Mouse (Mus musculus): Measurements from ENCODE around the gene Cacna1d. TPM values are rescaled to one million over a fixed set of nuclear protein-coding genes. Genes with fewer than 3 reads are reported as not detected.

Cacna1d gene
- polyA plus RNA-seq, 1 experiment from 2014 or later: 0.38 TPM

DNA sequence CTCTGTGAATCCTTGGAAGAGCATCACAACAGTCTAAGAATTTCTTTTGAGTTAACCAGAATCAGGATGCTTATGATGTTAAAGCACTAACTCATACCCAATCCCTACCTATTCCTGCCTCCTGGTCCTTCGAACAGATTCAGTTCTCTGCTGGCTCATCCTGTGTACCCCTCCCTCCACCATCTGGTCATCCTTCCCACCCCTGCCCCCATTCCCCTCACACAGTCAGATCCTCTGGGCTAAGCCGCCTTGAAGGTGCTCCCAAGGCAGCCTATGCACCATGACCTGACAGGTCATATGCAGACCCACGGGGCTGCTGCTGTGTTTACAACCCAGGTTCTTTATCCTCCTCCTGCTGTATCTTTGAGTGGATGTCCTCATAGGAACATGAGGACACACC, 292.4 kb downstream of the Cacna1d start:
- 78% methylated on average over 3 of the region's 3 CpGs for WGBS (ENCODE audit: insufficient replicate concordance)
- no peak overlapping the region for H3K9ac ChIP-seq

GRCm38 (mm10) chr14:30198116-30198515, 293.1 kb downstream of the Cacna1d start:
- ATAC-seq (ENCODE audit: low read depth) (no peak), DNase-seq (no peak)
- Histone ChIP-seq H3K4me1 (replicated peaks) (no peaks in the 10 kb centered on the region), H3K4me3 (replicated peaks) (no peak overlapping the region), H3K27ac (no peak overlapping the region), H3K27me3 (no peaks in the 10 kb centered on the region), H3K9me3 (replicated peaks) (no peaks in the 10 kb centered on the region), H3K9ac (no peak overlapping the region), H3K36me3 (no peaks in the 10 kb centered on the region), H3K4me2 (no peak overlapping the region)
- WGBS (ENCODE audit: insufficient replicate concordance): 66% methylated on average over 4 of the region's 4 CpGs

More for the DNA sequence above, 292.4 kb downstream of the Cacna1d start:
- Histone ChIP-seq H3K36me3 (no peaks in the 10 kb centered on the region), H3K9me3 (replicated peaks) (no peaks in the 10 kb centered on the region), H3K4me3 (replicated peaks) (no peak overlapping the region), H3K27ac (no peak overlapping the region), H3K27me3 (no peaks in the 10 kb centered on the region), H3K4me1 (replicated peaks) (no peaks in the 10 kb centered on the region), H3K4me2 (no peak overlapping the region)
- no peak for DNase-seq
- ATAC-seq (ENCODE audit: low read depth): no peak

- no peaks in the 10 kb centered on the region for H3K36me3 ChIP-seq
- ATAC-seq (ENCODE audit: low read depth): no peak
- no peak overlapping the region for H3K9ac ChIP-seq
- no peaks in the 10 kb centered on the region for H3K27me3 ChIP-seq
- no peaks in the 10 kb centered on the region for H3K9me3 ChIP-seq (replicated peaks)
- H3K4me1 ChIP-seq (replicated peaks): no peaks in the 10 kb centered on the region
- no peak for DNase-seq
- no peak overlapping the region for H3K27ac ChIP-seq
- 69% methylated on average over 1 of the region's 1 CpGs for WGBS (ENCODE audit: insufficient replicate concordance)
- H3K4me3 ChIP-seq (replicated peaks): no peak overlapping the region
- H3K4me2 ChIP-seq: no peak overlapping the region
These were observed 294.3 kb downstream of the Cacna1d start for GRCm38 (mm10) chr14:30196959-30197358.

GRCm38 (mm10) chr14:30196235-30196634, 295.0 kb downstream of the Cacna1d start:
- no peak for ATAC-seq (ENCODE audit: low read depth)
- H3K4me2 ChIP-seq: no peak overlapping the region
- DNase-seq: no peak
- H3K27ac ChIP-seq: no peak overlapping the region
- H3K9me3 ChIP-seq (replicated peaks): no peaks in the 10 kb centered on the region
- no peaks in the 10 kb centered on the region for H3K4me1 ChIP-seq (replicated peaks)
- H3K9ac ChIP-seq: no peak overlapping the region
- 19% methylated on average over 5 of the region's 5 CpGs for WGBS (ENCODE audit: insufficient replicate concordance)
- no peaks in the 10 kb centered on the region for H3K27me3 ChIP-seq
- H3K4me3 ChIP-seq (replicated peaks): no peak overlapping the region
- H3K36me3 ChIP-seq: no peaks in the 10 kb centered on the region

DNA sequence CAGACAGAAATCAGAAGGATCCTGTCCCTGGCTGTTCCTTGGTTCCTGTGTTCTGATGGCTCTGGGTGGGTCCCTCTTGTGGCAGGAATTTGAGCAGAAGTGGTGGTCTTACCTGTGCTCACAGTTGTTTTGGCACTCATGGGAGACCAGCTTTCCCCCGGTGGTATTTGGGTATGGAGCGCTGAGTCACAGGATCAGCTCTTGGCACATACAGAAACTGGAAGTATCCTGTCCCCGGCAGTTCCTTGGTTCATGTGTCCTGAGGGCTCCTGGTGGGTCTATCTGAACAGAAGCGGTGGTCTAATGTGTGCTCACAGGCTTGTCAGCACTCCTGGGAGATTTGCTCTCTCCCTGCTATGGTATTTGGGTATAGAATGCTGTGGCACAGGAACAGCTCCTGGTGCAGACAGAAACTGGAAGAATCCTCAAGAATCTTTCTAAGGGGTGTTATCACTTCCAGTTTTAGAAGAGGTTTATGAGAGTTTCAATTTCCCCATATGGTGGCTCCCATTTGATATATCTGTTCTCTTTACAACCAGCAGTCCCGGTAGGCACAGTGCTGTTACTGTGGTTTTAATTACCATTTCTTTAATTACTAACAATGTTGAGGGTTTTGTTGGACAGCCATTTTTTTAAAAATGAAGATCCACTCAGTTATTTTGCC, 300.8 kb downstream of the Cacna1d start:
- no peak for DNase-seq
- WGBS (ENCODE audit: insufficient replicate concordance): 62% methylated on average over 5 of the region's 5 CpGs
- H3K4me3 ChIP-seq (replicated peaks): no peak overlapping the region

DNA sequence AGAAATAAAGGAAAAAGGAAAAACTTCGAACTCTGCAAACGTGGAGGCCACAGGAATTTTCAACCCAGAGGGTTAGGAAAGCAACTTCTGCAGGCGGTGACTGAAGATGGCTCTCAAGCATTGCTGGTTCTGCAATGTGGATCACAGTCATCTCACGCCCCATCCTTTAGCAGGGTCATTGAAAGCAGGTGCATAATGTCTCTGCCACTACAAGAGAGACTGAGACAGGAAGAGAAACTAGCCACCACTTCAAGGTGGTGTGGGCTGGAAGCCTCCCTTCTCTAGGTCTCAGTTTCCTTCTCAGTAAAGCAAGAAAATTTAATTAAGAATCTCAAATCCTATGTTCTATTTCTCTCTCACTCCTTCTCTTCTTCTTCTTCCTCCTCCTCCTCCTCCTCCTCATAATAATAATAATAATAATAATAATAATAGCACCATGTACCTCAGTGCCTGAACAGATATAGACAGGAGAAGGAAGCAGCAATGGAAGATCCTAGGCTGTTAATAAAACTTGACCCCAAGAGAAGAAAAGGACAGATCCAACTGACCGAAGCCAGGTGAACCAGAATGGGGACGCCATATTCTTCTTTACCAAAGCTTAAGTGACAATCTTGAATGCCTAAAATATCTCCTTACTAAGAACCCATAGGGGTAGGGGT, 305.5 kb downstream of the Cacna1d start:
- Histone ChIP-seq H3K27ac (no peak overlapping the region), H3K4me3 (replicated peaks) (no peak overlapping the region), H3K36me3 (no peaks in the 10 kb centered on the region), H3K27me3 (no peaks in the 10 kb centered on the region), H3K9me3 (replicated peaks) (no peaks in the 10 kb centered on the region), H3K4me2 (no peak overlapping the region), H3K9ac (no peak overlapping the region), H3K4me1 (replicated peaks) (no peaks in the 10 kb centered on the region)
- ATAC-seq (ENCODE audit: low read depth) (no peak), DNase-seq (no peak)
- 63% methylated on average over 6 of the region's 6 CpGs for WGBS (ENCODE audit: insufficient replicate concordance)

More for the DNA sequence above, 300.8 kb downstream of the Cacna1d start:
- no peaks in the 10 kb centered on the region for H3K9me3 ChIP-seq (replicated peaks)
- ATAC-seq (ENCODE audit: low read depth): no peak
- H3K27me3 ChIP-seq: no peaks in the 10 kb centered on the region
- H3K9ac ChIP-seq: no peak overlapping the region
- no peak overlapping the region for H3K4me2 ChIP-seq
- H3K4me1 ChIP-seq (replicated peaks): no peaks in the 10 kb centered on the region
- H3K36me3 ChIP-seq: no peaks in the 10 kb centered on the region
- no peak overlapping the region for H3K27ac ChIP-seq

DNA sequence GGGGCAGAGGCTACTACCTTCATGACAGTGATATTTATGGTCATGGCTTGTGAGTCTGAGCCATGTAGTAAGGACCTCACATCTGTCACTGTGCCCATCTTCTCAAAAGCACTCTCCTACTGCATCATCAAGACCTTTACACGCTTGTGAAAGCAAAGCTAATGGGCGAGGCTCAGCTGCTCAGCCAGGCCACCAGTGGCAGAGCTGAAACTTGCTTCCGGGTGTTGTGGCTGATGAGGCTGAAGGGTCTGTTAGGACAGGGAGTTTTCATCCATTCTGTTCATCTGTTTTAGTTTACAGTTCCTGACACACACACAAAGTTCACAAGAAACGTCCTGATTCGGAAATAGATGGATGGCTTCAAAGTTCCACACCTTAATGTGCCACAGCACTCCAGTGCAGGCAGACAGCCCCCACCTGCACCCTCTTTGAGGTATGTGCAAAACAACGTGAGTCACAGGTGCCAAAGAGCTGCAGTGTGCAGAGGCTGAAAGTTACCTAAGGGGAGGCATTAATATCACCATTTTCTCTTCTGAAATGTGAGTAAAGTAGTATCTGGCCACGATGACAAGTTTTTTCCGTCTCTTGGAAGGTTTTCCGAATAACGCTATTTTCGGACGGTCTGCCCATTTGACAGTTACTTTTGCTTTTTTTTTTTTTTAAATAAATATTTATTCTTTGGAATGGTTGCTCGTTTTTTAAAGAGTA, 306.7 kb downstream of the Cacna1d start:
- Histone ChIP-seq H3K27ac (no peak overlapping the region), H3K4me2 (no peak overlapping the region), H3K9ac (no peak overlapping the region), H3K27me3 (no peaks in the 10 kb centered on the region), H3K4me1 (replicated peaks) (no peaks in the 10 kb centered on the region), H3K36me3 (no peaks in the 10 kb centered on the region), H3K4me3 (replicated peaks) (no peak overlapping the region), H3K9me3 (replicated peaks) (no peaks in the 10 kb centered on the region)
- ATAC-seq (ENCODE audit: low read depth) (no peak), DNase-seq (no peak)
- 71% methylated on average over 13 of the region's 13 CpGs for WGBS (ENCODE audit: insufficient replicate concordance)

DNA sequence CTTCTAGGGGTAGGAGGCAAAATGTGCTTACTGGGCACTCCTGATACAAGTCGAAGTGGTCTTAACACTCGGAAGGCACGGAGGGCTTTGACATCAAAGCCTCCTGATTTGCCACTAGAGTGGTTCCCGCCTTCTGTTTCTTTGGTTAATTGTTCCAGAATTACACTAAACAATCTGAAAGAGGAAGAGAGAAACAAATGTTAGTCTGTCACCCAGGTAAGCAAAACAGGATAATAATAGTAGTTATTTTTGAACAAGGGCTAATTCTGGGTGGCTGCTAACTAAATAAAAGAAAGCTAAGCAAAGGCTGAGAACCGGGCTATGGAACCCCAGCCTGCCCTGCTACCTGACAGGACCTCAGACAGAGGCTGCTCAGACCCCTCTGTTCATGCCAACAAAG, 307.2 kb downstream of the Cacna1d start:
- Histone ChIP-seq H3K27me3 (no peaks in the 10 kb centered on the region), H3K27ac (no peak overlapping the region), H3K9ac (no peak overlapping the region), H3K4me3 (replicated peaks) (no peak overlapping the region), H3K9me3 (replicated peaks) (no peaks in the 10 kb centered on the region), H3K4me2 (no peak overlapping the region), H3K4me1 (replicated peaks) (no peaks in the 10 kb centered on the region), H3K36me3 (no peaks in the 10 kb centered on the region)
- ATAC-seq (ENCODE audit: low read depth) (no peak), DNase-seq (no peak)
- WGBS (ENCODE audit: insufficient replicate concordance): 68% methylated on average over 5 of the region's 5 CpGs

DNA sequence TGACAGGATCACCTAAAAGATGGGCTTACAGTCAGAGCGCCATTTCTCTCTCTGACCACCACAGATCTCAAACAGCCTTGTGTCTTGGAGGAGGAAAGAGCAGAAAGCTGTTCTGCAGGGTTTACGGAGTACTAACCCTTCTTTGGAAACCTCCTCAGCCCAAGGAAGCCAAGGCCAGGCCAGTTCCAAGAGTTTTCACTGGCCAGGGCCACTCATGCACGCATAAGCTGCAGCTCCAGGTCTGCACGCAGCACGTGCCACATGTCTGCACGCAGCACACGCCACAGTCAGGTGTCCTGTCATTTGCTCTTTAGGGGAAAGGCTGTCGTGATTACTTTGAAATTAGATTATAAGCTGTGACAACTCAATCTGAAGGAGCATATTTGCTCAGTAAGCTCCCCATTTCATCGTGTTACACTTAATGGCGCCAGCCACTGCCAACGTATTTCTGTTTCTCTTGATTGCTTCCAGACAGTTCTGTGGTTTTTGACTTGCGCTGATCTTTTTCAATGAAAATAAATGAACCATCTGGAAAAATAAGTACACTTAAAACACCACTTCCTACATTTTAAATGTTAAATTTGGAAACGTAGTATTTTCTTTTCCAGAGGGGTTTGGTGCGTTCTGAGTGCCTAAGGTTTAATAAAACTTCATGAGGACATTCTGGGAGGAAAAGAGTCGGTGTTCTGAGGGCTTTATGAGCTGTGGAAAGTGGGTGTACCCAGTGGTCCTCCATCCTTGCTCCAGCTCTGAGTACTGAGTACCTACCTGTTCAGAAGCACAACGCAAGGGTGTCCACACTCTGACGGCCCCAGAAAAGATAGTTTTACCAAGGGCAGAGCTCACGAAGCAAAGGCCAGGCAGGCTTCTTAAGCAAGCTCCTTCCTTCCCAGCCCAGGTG, 308.4 kb downstream of the Cacna1d start:
- Histone ChIP-seq H3K27ac (no peak overlapping the region), H3K9ac (no peak overlapping the region), H3K4me2 (no peak overlapping the region), H3K9me3 (replicated peaks) (no peaks in the 10 kb centered on the region), H3K4me3 (replicated peaks) (no peak overlapping the region), H3K27me3 (no peaks in the 10 kb centered on the region), H3K36me3 (no peaks in the 10 kb centered on the region), H3K4me1 (replicated peaks) (no peaks in the 10 kb centered on the region)
- ATAC-seq (ENCODE audit: low read depth) (no peak), DNase-seq (no peak)
- WGBS (ENCODE audit: insufficient replicate concordance): 72% methylated on average over 18 of the region's 18 CpGs

DNA sequence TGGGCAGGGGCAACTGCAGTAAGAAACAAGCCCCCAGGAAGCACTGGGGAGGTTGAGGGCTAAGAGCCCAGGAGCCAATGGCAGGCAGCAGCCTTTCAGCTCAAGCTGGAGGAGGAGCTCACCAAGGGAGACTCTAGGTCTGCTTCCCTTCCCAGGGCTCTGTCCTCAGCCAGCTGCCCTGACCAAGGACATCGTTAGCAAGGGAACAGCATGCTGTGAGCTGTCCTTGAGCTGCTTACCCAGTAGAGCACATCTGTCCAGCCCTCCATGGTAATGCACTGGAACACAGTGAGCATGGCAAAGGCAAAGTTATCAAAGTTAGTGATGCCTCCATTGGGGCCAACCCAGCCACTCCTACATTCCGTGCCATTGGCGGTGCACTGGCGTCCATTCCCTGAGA, 312.9 kb downstream of the Cacna1d start:
- ATAC-seq (ENCODE audit: low read depth) (no peak), DNase-seq (no peak)
- H3K4me2 ChIP-seq: no peak overlapping the region
- 64% methylated on average over 4 of the region's 4 CpGs for WGBS (ENCODE audit: insufficient replicate concordance)
- H3K4me3 ChIP-seq (replicated peaks): no peak overlapping the region
- H3K27ac ChIP-seq: no peak overlapping the region
- H3K9ac ChIP-seq: no peak overlapping the region
- no peaks in the 10 kb centered on the region for H3K4me1 ChIP-seq (replicated peaks)
- H3K36me3 ChIP-seq: no peaks in the 10 kb centered on the region
- H3K9me3 ChIP-seq (replicated peaks): no peaks in the 10 kb centered on the region
- no peaks in the 10 kb centered on the region for H3K27me3 ChIP-seq

- Histone ChIP-seq H3K9me3 (replicated peaks) (no peaks in the 10 kb centered on the region), H3K36me3 (no peaks in the 10 kb centered on the region), H3K4me3 (replicated peaks) (no peak overlapping the region), H3K9ac (no peak overlapping the region), H3K4me1 (replicated peaks) (no peaks in the 10 kb centered on the region), H3K27ac (no peak overlapping the region), H3K4me2 (no peak overlapping the region), H3K27me3 (no peaks in the 10 kb centered on the region)
- ATAC-seq (ENCODE audit: low read depth): no peak
- no peak for DNase-seq
- WGBS (ENCODE audit: insufficient replicate concordance): 41% methylated on average over 5 of the region's 5 CpGs
These were observed 313.4 kb downstream of the Cacna1d start for GRCm38 (mm10) chr14:30177850-30178249.

Data from liver, embryonic 13.5 days (tissue).